Mouse (Mus musculus) layer of hippocampus, adult 8-10 months (tissue): ENCODE data around the gene Reg3d. TPM values are rescaled to one million over a fixed set of nuclear protein-coding genes. Genes with fewer than 3 reads are reported as not detected.
"Not testable (repeated sequence)": the region's sequence is repeated elsewhere in the genome, so short reads cannot be mapped to it uniquely, and the experiment has no call there.

Source experiments
- DNase-seq, 2 experiments: peaks; one replicate each; pipeline ENCODE4 v3.0.0; 2022; ENCODE audit warnings: low spot score in 2 of 2
- total RNA-seq, 4 experiments: library from RNA; stranded (reverse); gene quantifications; 2 replicates each; pipeline ENCODE4 v1.2.4; 2022

Reg3d gene
- not detected for total RNA-seq

DNA sequence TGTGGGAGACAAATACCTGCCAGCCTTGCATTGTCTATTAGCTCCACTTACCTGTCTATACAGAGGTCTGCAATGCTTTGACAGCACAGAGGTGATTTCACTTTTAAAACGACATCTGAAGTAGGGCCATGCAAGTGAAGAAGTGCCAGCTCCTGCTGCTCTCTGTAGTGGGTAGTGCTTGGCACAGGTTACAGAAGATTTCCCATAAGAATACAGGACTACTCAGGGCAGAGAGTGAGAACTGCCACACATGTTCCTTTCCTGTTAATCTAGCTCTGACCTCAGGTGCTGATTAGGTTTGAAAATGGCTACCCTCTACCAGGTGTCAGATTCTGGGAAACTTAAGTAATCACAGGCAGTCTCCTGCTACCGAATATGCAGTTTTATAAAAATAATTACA is at the start of gene Reg3d:
Gene Reg3d, minus strand, starts transcription at position 101 of the 400 bp plus-strand sequence.
- no peak for DNase-seq

DNA sequence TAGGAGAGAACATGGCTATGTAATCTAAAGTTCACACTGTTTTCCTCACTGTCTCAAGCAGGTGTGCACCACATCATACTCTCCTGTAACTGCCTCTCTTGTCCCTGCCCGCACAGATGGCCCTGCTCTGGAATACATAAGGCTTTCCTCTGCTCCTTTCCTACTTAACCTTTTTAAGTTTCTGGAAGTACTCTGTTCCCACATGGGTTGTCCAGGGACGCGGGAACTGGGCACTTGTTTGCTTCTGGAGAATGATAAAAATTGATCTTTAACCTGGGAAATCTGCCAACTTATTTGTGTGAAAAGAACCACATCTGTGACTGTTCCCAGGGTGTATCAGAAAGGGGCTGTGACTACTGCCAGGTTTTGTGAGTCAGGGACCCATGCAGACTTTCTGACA is 46.8 kb upstream of the Reg3d start:
- no peak for DNase-seq

DNA sequence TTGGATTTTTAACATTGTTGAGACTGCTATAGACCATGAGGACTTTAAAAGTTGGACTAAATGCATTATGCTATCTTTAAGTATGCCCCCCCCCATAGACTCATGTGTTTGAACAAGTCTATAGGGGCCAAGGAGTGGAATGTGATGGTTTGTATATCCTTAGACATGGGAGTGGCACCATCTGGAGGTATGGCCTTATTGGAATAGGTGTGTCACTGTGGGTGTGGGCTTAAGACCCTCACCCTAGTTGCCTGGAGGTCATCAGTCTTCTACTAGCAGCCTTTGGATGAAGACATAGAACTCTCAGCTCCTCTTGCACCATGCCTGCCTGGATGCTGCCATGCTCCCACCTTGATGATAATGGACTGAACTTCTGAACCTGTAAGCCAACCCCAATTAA is 43.7 kb upstream of the Reg3d start, which contains the start of gene Reg1:
Gene Reg1, plus strand, starts transcription at position 301 of the 400 bp plus-strand sequence.
- not testable (repeated sequence) for DNase-seq

DNA sequence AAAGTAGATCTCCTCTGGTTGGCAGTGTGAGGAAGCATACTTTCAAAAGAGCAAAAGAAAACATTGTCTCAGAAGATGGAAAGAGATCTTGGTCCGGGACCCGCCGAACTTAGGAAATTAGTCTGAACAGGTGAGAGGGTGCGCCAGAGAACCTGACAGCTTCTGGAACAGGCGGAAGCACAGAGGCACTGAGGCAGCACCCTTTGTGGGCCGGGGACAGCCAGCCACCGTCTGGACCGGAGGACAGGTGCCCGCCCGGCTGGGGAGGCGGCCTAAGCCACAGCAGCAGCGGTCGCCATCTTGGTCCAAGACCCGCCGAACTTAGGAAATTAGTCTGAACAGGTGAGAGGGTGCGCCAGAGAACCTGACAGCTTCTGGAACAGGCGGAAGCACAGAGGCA is 16.7 kb upstream of the Reg3d start, which contains the start of gene Reg2:
Gene Reg2, plus strand, starts transcription at position 301 of the 400 bp plus-strand sequence.
- DNase-seq, result not testable (repeated sequence)

DNA sequence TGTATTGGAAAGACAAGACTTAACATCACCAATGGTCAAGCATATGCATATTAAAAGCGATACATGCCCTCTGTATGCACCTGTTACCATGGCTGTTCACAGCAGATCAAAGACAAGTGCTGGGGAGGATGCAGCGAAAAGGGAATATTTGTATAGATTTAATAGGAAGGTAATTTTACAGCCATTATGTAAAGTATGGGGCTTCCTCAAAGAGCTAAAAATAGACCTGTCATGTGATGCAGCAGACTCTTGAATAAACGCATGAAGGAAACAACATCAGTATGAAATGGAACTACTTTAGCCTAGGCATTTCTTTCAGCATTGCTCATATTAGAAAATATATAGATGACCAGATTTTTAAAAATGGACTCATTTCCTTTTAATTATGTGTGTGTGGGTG is 6.9 kb upstream of the Reg3d start:
- no peak for DNase-seq

DNA sequence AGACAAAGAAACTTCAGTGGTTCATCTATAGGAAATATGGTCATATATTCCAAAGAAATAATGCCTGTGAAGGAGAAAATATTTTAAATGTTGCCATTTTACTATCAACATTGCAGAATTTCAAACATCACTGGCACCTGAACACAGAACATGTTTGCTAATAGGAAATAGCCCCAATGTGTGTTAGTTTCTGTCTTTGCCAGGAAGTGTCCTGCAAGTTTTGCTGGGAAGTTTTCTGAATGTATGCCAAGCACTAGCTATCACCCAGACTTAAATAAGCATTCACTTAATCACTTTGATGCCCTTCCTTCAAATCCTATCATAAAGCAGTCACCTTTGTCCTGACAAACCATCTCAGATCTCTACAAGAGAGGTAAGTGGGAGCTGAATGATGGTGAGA is 1.7 kb upstream of the Reg3d start, which contains the start of gene Reg3a:
Gene Reg3a, plus strand, starts transcription at position 301 of the 400 bp plus-strand sequence.
- no peak for DNase-seq

DNA sequence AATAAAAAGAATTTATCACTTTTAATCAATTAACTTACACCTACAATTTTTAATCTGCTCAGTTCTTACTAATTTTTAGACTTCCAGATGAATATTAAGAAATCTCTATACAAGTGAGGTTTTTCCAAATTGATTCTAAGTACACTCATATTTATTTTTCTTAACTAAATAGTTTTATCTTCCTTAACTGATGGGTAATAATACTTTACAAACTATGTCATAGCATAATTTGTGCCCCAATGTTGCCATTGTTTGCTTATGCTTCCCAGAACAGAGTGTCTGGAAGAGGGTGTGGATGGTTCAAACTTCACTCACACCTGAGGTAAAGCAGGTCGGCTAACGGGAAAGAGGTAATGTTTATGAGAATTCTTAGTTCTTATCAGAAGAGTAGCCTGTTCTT is 8.3 kb downstream of the Reg3d start, which contains the start of gene Reg3b:
Gene Reg3b, plus strand, starts transcription at position 301 of the 400 bp plus-strand sequence.
- no peak for DNase-seq

DNA sequence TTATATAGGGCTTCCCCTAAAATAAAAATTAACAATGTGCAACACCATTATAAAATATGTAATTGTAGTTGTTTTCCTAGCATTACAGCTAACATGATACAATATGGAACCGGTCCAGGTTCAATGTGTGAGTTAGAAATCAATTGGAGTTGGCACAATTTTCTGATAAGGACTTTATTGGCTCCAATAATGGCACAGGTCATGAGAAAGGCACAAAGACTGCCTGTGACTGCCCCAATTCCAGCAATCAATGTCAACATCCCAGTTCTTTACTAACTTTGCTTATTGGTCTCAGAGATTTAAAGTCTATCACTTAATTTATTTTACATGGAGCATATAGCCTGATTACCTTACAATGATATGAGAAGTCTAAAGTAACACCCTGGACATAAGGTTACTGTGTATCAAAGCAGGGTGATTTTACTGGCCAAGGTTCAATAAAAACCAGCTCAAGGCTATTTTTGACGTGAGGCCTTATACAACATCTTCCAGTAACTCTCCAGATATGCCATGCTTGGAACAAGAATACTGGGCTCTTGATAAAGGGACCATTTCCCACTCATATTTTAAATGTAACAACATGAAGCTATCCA is 16.6 kb downstream of the Reg3d start:
- no peak for DNase-seq

DNA sequence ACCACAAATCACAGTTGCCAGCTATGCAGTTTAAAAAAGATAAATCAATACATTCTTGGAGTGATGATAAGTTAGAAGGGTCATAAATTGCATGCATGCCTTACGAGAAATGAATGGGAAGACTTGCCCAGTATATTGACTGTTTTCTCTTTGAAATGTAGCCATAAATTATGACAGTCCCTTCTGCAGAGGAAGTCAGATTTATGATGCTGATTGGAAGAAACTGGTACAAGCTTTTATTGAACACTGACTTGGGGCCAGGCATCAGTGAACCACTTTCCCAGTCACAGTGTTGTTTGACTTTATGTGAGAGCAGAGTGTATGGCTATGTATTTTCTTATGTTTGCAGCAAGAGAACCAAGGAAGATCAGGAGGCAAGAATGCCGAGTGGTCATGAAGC is 37.0 kb downstream of the Reg3d start:
- no peak for DNase-seq

DNA sequence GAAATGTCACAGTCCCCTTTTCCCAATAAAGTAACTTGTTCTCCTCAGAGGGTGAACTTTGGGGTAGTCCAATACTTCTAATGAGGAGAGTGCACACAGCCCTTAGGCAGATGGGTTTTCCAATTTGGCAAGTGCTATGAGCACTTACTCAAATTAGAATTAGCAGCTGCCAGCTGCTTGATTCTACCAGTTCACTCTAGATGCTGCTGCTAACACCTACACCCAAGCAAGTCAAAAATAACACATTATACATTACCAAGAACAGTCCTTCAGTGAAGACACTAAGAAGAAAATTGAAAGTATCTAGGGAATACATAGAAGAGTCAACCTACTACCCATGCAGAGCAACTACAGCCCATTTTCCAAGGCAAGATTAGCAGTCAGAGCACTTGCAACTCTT is 38.4 kb downstream of the Reg3d start:
- DNase-seq, result peak in 1 of 2 experiments; percentile 11

DNA sequence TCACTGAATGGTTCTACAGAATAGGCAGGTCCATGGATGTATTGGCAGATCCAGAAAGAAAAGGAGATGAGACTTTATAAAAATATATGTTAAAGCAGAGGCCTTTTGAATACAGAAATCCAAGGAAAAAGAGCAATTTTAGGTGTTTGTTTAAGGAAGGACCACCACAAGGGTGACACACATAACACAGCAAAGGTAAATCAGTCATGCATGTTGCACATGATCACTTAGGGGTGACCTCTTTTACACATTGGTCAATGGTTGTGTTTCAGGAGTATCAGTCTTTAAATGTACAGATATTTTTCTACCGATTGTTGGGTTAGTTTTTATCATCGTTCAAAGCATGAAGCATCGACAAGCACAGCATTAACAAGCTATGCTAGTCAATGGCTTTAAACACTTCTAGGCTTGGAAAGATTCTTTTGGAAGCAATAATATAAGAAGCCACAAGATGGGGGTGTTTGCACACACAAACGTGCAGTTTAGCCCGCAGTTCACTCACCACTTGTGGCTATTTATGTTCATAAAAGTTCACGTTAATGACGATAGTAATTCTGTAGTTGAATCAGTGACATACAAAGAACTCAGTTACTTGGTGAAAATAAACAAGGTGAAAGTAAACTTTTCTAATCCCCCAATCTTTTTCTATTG is 46.6 kb downstream of the Reg3d start:
- DNase-seq, result no peak

DNA sequence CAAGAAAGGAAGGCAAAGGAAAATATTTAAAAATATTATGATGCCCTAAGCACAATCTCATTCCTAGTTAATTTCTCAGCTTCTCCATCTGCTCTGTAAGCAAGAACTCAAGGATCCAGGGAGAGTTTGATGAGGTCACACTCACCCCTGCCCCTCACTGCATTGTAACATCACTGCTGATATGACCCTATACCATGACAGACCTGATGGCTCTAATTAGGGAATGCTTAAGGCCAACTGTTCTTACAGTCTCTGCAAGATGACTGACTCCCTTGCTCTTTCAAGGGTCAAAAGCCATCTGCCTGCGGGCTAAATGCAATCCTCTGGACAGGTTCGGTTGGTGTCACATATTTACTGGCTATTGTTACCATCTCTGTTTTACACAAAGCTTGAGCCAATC is 49.5 kb downstream of the Reg3d start:
- DNase-seq, result no peak

DNA sequence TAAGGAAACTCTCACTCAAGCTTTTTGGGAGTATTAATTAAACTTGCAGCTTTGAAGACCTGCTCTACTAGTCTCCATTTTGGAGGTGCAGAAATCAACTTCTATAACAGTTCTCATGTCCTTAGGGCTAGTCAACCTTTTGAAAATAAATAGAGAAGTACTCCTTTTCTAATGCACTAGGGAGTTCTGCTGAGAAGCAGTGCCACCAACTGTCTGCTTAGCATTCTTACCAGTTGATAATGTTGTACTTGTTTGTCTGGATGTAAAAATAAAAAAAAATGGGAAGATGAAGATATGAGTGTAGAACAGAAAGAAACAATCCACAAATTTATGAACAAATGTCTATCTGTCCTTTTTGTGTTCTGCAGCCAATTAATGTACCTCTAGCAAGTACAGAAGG is 50.9 kb downstream of the Reg3d start:
- DNase-seq, result no peak

Other genes starting within 250 kb of the Reg3d start
- not detected for gene Reg3b, start 8.2 kb downstream of the Reg3d start, total RNA-seq
- not detected for gene Reg3a, start 1.8 kb upstream of the Reg3d start, total RNA-seq
- not detected for gene Reg2, start 16.8 kb upstream of the Reg3d start, total RNA-seq
- gene Reg1, start 43.8 kb upstream of the Reg3d start, total RNA-seq, result not detected
- gene Reg3g, start 90.0 kb upstream of the Reg3d start, total RNA-seq, result not detected